Mouse (Mus musculus) liver, embryonic 12.5 days (tissue): ENCODE measurements at regions not wholly inside any gene's neighbourhood (a gene's known extent, or its start where the extent isn't known, plus 50 kb on each side); places are given as distances from the start of the nearest gene placed in this dataset.

Source experiments
- ATAC-seq: fragments of 200-750 bp; cut with Nextera tagmentation; 2 replicates; pipeline ENCODE4 v1.8.0; 2017; ENCODE audit warnings: moderate number of reproducible peaks, mild to moderate bottlenecking, moderate library complexity
- H3K27ac ChIP-seq: fragments of 300-500 bp; sonication (generic); 2 replicates; pipeline ENCODE4 v1.5.1; 2016; ENCODE audit warnings: mild to moderate bottlenecking
- H3K27me3 ChIP-seq: fragments of 300-500 bp; sonication (generic); replicated peaks from 2 replicates; pipeline ENCODE4 v1.6.1; 2016; ENCODE audit warnings: mild to moderate bottlenecking, moderate library complexity
- H3K36me3 ChIP-seq: fragments of 300-500 bp; sonication (generic); 2 replicates; pipeline ENCODE4 v1.6.1; 2016; ENCODE audit warnings: mild to moderate bottlenecking, moderate library complexity
- H3K4me1 ChIP-seq: fragments of 300-500 bp; sonication (generic); 2 replicates; pipeline ENCODE4 v1.6.1; 2016
- H3K4me2 ChIP-seq: fragments of 300-500 bp; sonication (generic); 2 replicates; pipeline ENCODE4 v1.6.1; 2016; ENCODE audit warnings: mild to moderate bottlenecking, moderate library complexity
- H3K4me3 ChIP-seq: fragments of 300-500 bp; sonication (generic); 2 replicates; pipeline ENCODE4 v1.5.1; 2016; ENCODE audit warnings: mild to moderate bottlenecking, moderate library complexity
- H3K9ac ChIP-seq: fragments of 300-500 bp; sonication (generic); 2 replicates; pipeline ENCODE4 v1.6.1; 2016; ENCODE audit warnings: mild to moderate bottlenecking, moderate library complexity
- H3K9me3 ChIP-seq: fragments of 300-500 bp; sonication (generic); replicated peaks from 2 replicates; pipeline ENCODE4 v1.6.1; 2016; ENCODE audit warnings: mild to moderate bottlenecking, moderate library complexity
- WGBS: fragments of 180-500 bp; shearing (Covaris S2); methylation state at CpG from one replicate; pipeline ENCODE4 v1.1.7; 2016; ENCODE audit not compliant: insufficient replicate concordance; 5-methylcytosine and 5-hydroxymethylcytosine counted together

GRCm38 (mm10) chr4:56533344-56533985, 206.4 kb upstream of the Gm26657 start:
- H3K27ac ChIP-seq: no peak overlapping the region
- no peak overlapping the region for H3K9ac ChIP-seq
- H3K4me3 ChIP-seq: no peak overlapping the region
- H3K36me3 ChIP-seq: no peaks in the 10 kb centered on the region
- ATAC-seq: no peak
- no peaks in the 10 kb centered on the region for H3K27me3 ChIP-seq
- no peaks in the 10 kb centered on the region for H3K4me1 ChIP-seq
- H3K4me2 ChIP-seq: no peak overlapping the region
- WGBS: 67% methylated on average over 9 of the region's 9 CpGs
- H3K9me3 ChIP-seq: no peaks in the 10 kb centered on the region

- Histone ChIP-seq H3K27ac (no peak overlapping the region), H3K27me3 (no peaks in the 10 kb centered on the region), H3K36me3 (no peaks in the 10 kb centered on the region), H3K4me2 (no peak overlapping the region), H3K4me3 (no peak overlapping the region), H3K4me1 (no peaks in the 10 kb centered on the region), H3K9ac (no peak overlapping the region), H3K9me3 (no peaks in the 10 kb centered on the region)
- ATAC-seq: no peak
- 71% methylated on average over 9 of the region's 9 CpGs for WGBS
Observed at GRCm38 (mm10) chr4:56532921-56533320, 206.9 kb upstream of the Gm26657 start.

GRCm38 (mm10) chr4:56528571-56528970, 211.3 kb upstream of the Gm26657 start:
- 51% methylated on average over 2 of the region's 2 CpGs for WGBS
- no peak overlapping the region for H3K27ac ChIP-seq
- no peaks in the 10 kb centered on the region for H3K4me1 ChIP-seq
- ATAC-seq: no peak
- H3K4me3 ChIP-seq: no peak overlapping the region
- H3K9me3 ChIP-seq: no peaks in the 10 kb centered on the region
- no peak overlapping the region for H3K9ac ChIP-seq
- H3K36me3 ChIP-seq: no peaks in the 10 kb centered on the region
- H3K4me2 ChIP-seq: no peak overlapping the region
- no peaks in the 10 kb centered on the region for H3K27me3 ChIP-seq

- Histone ChIP-seq H3K4me2 (no peak overlapping the region), H3K27me3 (no peaks in the 10 kb centered on the region), H3K27ac (no peak overlapping the region), H3K4me1 (no peaks in the 10 kb centered on the region), H3K36me3 (no peaks in the 10 kb centered on the region), H3K4me3 (no peak overlapping the region), H3K9me3 (no peaks in the 10 kb centered on the region), H3K9ac (no peak overlapping the region)
- 65% methylated on average over 6 of the region's 6 CpGs for WGBS
- ATAC-seq: no peak
Observed at GRCm38 (mm10) chr4:56524430-56524985, 215.4 kb upstream of the Gm26657 start.

- no peaks in the 10 kb centered on the region for H3K4me1 ChIP-seq
- no peak overlapping the region for H3K9ac ChIP-seq
- no peak overlapping the region for H3K4me2 ChIP-seq
- no peak for ATAC-seq
- no peaks in the 10 kb centered on the region for H3K9me3 ChIP-seq
- H3K4me3 ChIP-seq: no peak overlapping the region
- no peak overlapping the region for H3K27ac ChIP-seq
- no peaks in the 10 kb centered on the region for H3K36me3 ChIP-seq
- no peaks in the 10 kb centered on the region for H3K27me3 ChIP-seq
- 78% methylated on average over 4 of the region's 4 CpGs for WGBS
Observed at GRCm38 (mm10) chr4:56507770-56508169, 232.1 kb upstream of the Gm26657 start.

- Histone ChIP-seq H3K4me1 (no peaks in the 10 kb centered on the region), H3K9ac (no peak overlapping the region), H3K4me3 (no peak overlapping the region), H3K27me3 (no peaks in the 10 kb centered on the region), H3K27ac (no peak overlapping the region), H3K9me3 (no peaks in the 10 kb centered on the region), H3K4me2 (no peak overlapping the region), H3K36me3 (no peaks in the 10 kb centered on the region)
- 54% methylated on average over 1 of the region's 1 CpGs for WGBS
- ATAC-seq: no peak
Observed at GRCm38 (mm10) chr4:56506786-56507185, 233.1 kb upstream of the Gm26657 start.

- H3K4me3 ChIP-seq: no peak overlapping the region
- no peaks in the 10 kb centered on the region for H3K9me3 ChIP-seq
- no peak for ATAC-seq
- 23% methylated on average over 1 of the region's 1 CpGs for WGBS
- H3K4me2 ChIP-seq: no peak overlapping the region
- no peak overlapping the region for H3K9ac ChIP-seq
- H3K27me3 ChIP-seq: no peaks in the 10 kb centered on the region
- H3K4me1 ChIP-seq: no peaks in the 10 kb centered on the region
- no peaks in the 10 kb centered on the region for H3K36me3 ChIP-seq
- H3K27ac ChIP-seq: no peak overlapping the region
Observed at GRCm38 (mm10) chr4:56506067-56506466, 233.8 kb upstream of the Gm26657 start.

GRCm38 (mm10) chr4:56492537-56493221, 247.2 kb upstream of the Gm26657 start:
- Histone ChIP-seq H3K4me2 (no peak overlapping the region), H3K36me3 (no peaks in the 10 kb centered on the region), H3K4me1 (no peaks in the 10 kb centered on the region), H3K27me3 (no peaks in the 10 kb centered on the region), H3K9me3 (no peaks in the 10 kb centered on the region), H3K9ac (no peak overlapping the region), H3K27ac (no peak overlapping the region), H3K4me3 (no peak overlapping the region)
- no peak for ATAC-seq
- WGBS: 52% methylated on average over 16 of the region's 16 CpGs

GRCm38 (mm10) chr4:56489361-56489760, 250.5 kb upstream of the Gm26657 start:
- 56% methylated on average over 4 of the region's 4 CpGs for WGBS
- Histone ChIP-seq H3K27ac (no peak overlapping the region), H3K4me1 (no peaks in the 10 kb centered on the region), H3K27me3 (no peaks in the 10 kb centered on the region), H3K4me2 (no peak overlapping the region), H3K9ac (no peak overlapping the region), H3K9me3 (no peaks in the 10 kb centered on the region), H3K4me3 (no peak overlapping the region), H3K36me3 (no peaks in the 10 kb centered on the region)
- no peak for ATAC-seq

- H3K27ac ChIP-seq: no peak overlapping the region
- 81% methylated on average over 8 of the region's 8 CpGs for WGBS
- no peaks in the 10 kb centered on the region for H3K9me3 ChIP-seq
- no peak overlapping the region for H3K9ac ChIP-seq
- no peaks in the 10 kb centered on the region for H3K4me1 ChIP-seq
- H3K27me3 ChIP-seq: no peaks in the 10 kb centered on the region
- ATAC-seq: no peak
- no peak overlapping the region for H3K4me2 ChIP-seq
- H3K36me3 ChIP-seq: no peaks in the 10 kb centered on the region
- H3K4me3 ChIP-seq: no peak overlapping the region
Observed at GRCm38 (mm10) chr4:56483708-56484107, 256.2 kb upstream of the Gm26657 start.

GRCm38 (mm10) chr4:56456788-56457187, 283.1 kb upstream of the Gm26657 start:
- Histone ChIP-seq H3K4me2 (no peak overlapping the region), H3K36me3 (no peaks in the 10 kb centered on the region), H3K27ac (no peak overlapping the region), H3K4me3 (no peak overlapping the region), H3K9ac (no peak overlapping the region), H3K27me3 (no peaks in the 10 kb centered on the region), H3K4me1 (no peaks in the 10 kb centered on the region), H3K9me3 (no peaks in the 10 kb centered on the region)
- ATAC-seq: no peak
- WGBS: 73% methylated on average over 4 of the region's 4 CpGs

- no peak overlapping the region for H3K4me3 ChIP-seq
- H3K9me3 ChIP-seq: no peaks in the 10 kb centered on the region
- no peaks in the 10 kb centered on the region for H3K4me1 ChIP-seq
- H3K36me3 ChIP-seq: no peaks in the 10 kb centered on the region
- no peak overlapping the region for H3K4me2 ChIP-seq
- 53% methylated on average over 8 of the region's 8 CpGs for WGBS
- no peak overlapping the region for H3K27ac ChIP-seq
- H3K27me3 ChIP-seq: no peaks in the 10 kb centered on the region
- H3K9ac ChIP-seq: no peak overlapping the region
- no peak for ATAC-seq
Observed at GRCm38 (mm10) chr4:56421575-56421974, 318.3 kb upstream of the Gm26657 start.
